Mouse (Mus musculus) kidney, postnatal 14 days (tissue): ENCODE results near the gene Orm3.

ENCODE experiments used
- DNase-seq: peaks from one replicate; pipeline ENCODE4 v3.0.0; 2022; ENCODE audit warnings: mixed read lengths

The Orm3 gene

GRCm38 (mm10) chr4:63403040-63403959 is 47.3 kb downstream of the Orm3 start, which contains the start of gene Akna:
Gene Akna (minus strand): TSS chr4:63403354.
- peak; percentile 94 for DNase-seq

DNA sequence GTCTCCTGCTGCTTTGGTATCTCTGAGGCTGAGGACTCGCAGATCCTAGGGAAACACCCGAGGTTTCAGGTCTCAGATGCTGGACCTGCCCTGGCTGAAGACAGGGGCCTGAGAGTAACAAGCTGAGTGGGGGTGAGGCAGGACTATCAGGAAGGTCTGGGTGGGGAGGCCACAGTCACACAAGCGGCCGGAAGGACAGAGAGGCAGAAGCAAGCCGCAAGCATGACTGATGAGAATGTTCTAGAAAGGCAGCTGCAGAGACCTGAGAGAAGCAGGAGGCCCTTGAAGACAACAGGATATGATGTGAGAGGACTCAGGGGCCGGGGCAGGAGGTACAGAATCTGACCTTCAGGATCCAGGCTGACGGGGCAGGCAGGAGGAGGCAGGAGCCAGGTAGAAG is 48.2 kb downstream of the Orm3 start:
- DNase-seq, result peak; percentile 20

DNA sequence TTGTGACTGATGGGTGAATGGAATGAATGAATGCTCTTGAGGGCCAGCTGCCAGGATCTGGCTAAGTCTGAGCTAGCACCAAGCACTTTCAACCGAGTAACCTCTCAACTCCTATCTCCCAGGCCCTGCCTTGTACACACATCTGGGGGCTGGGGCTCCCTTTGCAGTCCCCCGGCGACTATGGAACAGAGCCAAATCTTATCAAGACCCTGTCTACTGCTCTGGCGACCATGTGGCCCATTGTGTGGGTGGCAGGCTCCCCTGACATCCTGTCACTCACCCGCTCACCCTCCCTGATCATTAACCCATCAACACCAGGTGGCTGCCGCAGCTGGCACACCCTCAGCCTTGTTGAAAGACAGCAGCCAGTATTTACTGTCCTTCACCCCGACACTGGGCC is 49.1 kb downstream of the Orm3 start:
- DNase-seq, result no peak

DNA sequence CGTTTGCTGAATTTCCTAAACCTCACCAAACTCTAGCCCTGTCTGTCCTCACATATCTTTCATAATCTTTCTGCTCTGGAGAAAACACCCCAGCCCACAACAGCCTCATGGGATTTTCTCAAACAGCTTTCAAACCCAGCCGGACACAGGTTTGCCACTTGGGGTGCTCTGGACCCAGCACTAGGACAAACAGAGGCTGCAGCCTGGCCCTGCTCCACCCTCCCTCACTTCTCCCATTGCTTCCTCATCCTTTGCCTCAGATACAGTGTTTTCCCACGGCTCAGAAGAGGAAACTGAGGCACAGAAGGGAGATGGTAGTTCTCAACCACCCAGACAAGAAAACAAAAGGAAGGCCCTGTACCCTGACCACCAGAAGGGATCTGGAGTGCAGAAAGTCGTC is 49.7 kb downstream of the Orm3 start:
- no peak for DNase-seq

GRCm38 (mm10) chr4:63408247-63408646 is 52.3 kb downstream of the Orm3 start:
- no peak for DNase-seq

DNA sequence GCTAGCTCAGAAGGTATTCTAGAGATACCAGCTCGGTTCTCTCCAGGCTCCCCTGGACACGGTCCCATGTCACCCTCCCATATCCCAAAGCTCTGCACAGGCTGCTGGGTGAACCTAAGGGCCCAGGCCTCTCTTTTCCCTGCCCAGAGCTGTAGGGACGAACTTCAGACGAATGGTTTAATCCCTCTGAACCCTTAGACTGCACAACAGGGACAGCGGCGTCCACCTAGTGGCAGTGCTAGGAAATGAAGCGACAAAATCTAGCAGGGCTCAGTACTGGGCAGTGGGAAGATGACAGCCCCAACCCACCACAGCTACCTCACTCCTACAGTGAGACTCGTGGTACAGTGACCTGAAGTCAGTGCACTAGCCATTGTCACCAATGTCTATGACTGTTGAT is 52.7 kb downstream of the Orm3 start:
- peak; percentile 56 for DNase-seq
